Mouse (Mus musculus): Measurements from ENCODE around the gene Ssmem1. TPM values are rescaled to one million over a fixed set of nuclear protein-coding genes. Genes with fewer than 3 reads are reported as not detected.

The Ssmem1 gene
- polyA plus RNA-seq, 1 experiment from 2014 or later = 0.49 TPM

DNA sequence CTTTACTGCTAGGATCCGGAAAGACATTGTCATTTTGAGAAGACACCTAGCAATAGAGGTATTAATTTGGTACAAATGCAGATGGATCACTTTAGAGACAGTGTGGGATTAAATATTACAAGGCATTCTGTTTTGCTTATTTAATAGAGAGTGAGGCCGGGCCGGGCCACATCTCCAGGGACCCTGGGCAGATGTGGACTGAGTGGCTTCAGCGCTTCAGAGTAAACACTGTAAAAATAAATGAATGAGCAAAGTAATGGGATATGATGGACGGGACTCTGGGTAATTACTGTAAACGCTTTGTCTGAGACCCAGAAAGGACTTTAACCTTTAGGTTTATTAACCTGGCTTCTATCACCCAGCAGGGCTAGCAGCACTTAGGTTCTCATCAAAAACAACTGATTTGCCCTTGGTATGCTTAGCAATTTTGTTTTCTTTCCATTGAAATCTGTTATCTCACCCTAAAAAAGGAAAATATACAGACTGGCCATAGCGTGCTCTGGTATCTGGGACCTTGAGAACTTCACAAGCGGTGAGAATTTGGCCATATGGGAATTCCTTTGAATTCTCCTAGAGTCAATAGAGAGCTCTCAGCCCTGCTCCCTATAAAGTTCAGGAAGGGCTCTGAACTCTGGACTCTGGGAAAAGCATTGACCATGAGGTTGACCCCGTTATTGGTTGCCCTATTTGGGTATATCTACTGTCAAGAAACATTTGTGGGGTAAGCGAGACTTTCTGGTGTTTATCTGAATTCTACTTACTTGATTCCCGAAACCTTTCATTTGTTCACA lies 31.6 kb downstream of the Ssmem1 start, which contains the start of gene Cpa2:
Gene Cpa2 (plus strand): TSS at position 574 of the 791 bp plus-strand sequence.
- Histone ChIP-seq H3K9me3 (ENCODE audit: low read depth, low read length) (no peaks in the 10 kb centered on the region), H3K9ac (no peak within 1 kb of the TSS), H3K4me1 (ENCODE audit: insufficient read depth) (peaks cover 20% of the 10 kb centered on the region), H3K4me3 (ENCODE audit: low read depth, low read length) (no peak within 1 kb of the TSS), H3K36me3 (ENCODE audit: insufficient read depth) (no peaks in the 10 kb centered on the region), H3K4me2 (no peak within 1 kb of the TSS), H3K27ac (ENCODE audit: low read depth) (no peak within 1 kb of the TSS), H3K27me3 (ENCODE audit: insufficient read depth, low read length) (no peaks in the 10 kb centered on the region)
- TF ChIP-seq CTCF (IDR thresholded peaks at IDR 0.05; ENCODE audit: low read depth) = no peak
- DNase-seq (no peak), ATAC-seq (ENCODE audit: insufficient read depth) (no peak)
- WGBS = 51% methylated on average over 11 of the region's 11 CpGs

DNA sequence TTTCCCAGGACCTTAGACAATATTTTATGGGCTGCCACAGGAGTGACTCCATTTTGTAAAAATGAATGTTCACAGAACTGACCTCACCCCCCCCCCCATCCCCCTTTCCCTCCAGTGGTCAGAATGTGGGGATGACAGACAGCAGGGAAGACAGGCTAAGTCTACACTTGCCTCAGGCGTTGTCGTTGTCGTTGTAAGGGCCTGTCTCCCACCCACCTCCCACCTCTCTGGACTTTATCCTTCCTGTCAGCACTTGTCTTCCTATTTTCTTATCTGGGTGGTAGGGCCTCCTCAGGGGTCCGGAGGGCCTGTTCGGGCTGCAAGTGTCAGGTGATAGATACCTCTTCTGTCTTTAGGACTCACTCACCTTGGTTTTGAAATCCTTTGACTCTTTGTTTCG lies 32.6 kb downstream of the Ssmem1 start:
- WGBS = 49% methylated on average over 6 of the region's 6 CpGs
- no peaks in the 10 kb centered on the region for H3K27me3 ChIP-seq (ENCODE audit: insufficient read depth, low read length)
- peaks cover 26% of the 10 kb centered on the region for H3K4me1 ChIP-seq (ENCODE audit: insufficient read depth)
- no peak overlapping the region for H3K27ac ChIP-seq (ENCODE audit: low read depth)
- no peak for TF ChIP-seq CTCF (IDR thresholded peaks at IDR 0.05; ENCODE audit: low read depth)
- H3K9me3 ChIP-seq (ENCODE audit: low read depth, low read length) = no peaks in the 10 kb centered on the region
- DNase-seq = no peak
- H3K4me3 ChIP-seq (ENCODE audit: low read depth, low read length) = no peak overlapping the region
- no peaks in the 10 kb centered on the region for H3K36me3 ChIP-seq (ENCODE audit: insufficient read depth)
- no peak overlapping the region for H3K4me2 ChIP-seq
- no peak for ATAC-seq (ENCODE audit: insufficient read depth)
- H3K9ac ChIP-seq = no peak overlapping the region

DNA sequence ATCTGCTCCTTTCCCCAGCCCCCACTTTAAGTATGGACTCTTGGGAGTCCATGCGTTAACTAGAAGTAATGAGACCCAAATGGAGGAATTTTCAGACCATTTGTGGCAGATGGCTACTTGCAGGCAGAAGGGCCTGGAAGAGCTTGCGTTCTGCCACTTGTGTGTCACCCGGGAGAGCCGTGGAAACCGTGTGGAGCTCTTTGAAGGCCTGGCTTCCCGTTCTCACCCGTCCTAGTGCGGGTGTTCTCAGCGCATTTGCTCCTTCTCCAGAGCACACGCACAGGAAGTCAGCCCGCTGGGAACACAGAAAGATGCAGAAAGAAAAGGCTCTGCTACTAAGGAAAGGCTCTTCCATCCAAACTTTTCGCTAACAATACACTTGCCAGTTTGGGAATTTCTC lies 33.4 kb downstream of the Ssmem1 start:
- no peak overlapping the region for H3K9ac ChIP-seq
- H3K27me3 ChIP-seq (ENCODE audit: insufficient read depth, low read length) = no peaks in the 10 kb centered on the region
- DNase-seq (peak; percentile 40), ATAC-seq (ENCODE audit: insufficient read depth) (no peak)
- TF ChIP-seq CTCF (IDR thresholded peaks at IDR 0.05; ENCODE audit: low read depth) = no peak
- 34% methylated on average over 12 of the region's 12 CpGs for WGBS
- no peak overlapping the region for H3K4me2 ChIP-seq
- peak overlapping the region; percentile 48; the same call in 1 of the 2 replicates for H3K27ac ChIP-seq (ENCODE audit: low read depth)
- no peaks in the 10 kb centered on the region for H3K36me3 ChIP-seq (ENCODE audit: insufficient read depth)
- no peaks in the 10 kb centered on the region for H3K9me3 ChIP-seq (ENCODE audit: low read depth, low read length)
- no peak overlapping the region for H3K4me3 ChIP-seq (ENCODE audit: low read depth, low read length)
- peaks cover 24% of the 10 kb centered on the region for H3K4me1 ChIP-seq (ENCODE audit: insufficient read depth)

GRCm38 (mm10) chr6:30543851-30544250 lies 34.2 kb downstream of the Ssmem1 start:
- 30% methylated on average over 8 of the region's 8 CpGs for WGBS
- no peaks in the 10 kb centered on the region for H3K36me3 ChIP-seq (ENCODE audit: insufficient read depth)
- H3K4me3 ChIP-seq (ENCODE audit: low read depth, low read length) = no peak overlapping the region
- H3K27me3 ChIP-seq (ENCODE audit: insufficient read depth, low read length) = no peaks in the 10 kb centered on the region
- H3K4me2 ChIP-seq = 0 out of 2 replicates have a peak overlapping the region, but pooled peaks have one; percentile 6
- no peak overlapping the region for H3K9ac ChIP-seq
- TF ChIP-seq CTCF (IDR thresholded peaks at IDR 0.05; ENCODE audit: low read depth) = no peak
- no peak for DNase-seq
- ATAC-seq (ENCODE audit: insufficient read depth) = no peak
- peaks cover 26% of the 10 kb centered on the region for H3K4me1 ChIP-seq (ENCODE audit: insufficient read depth)
- no peaks in the 10 kb centered on the region for H3K9me3 ChIP-seq (ENCODE audit: low read depth, low read length)
- H3K27ac ChIP-seq (ENCODE audit: low read depth) = 0 out of 2 replicates have a peak overlapping the region, but pooled peaks have one; percentile 48

DNA sequence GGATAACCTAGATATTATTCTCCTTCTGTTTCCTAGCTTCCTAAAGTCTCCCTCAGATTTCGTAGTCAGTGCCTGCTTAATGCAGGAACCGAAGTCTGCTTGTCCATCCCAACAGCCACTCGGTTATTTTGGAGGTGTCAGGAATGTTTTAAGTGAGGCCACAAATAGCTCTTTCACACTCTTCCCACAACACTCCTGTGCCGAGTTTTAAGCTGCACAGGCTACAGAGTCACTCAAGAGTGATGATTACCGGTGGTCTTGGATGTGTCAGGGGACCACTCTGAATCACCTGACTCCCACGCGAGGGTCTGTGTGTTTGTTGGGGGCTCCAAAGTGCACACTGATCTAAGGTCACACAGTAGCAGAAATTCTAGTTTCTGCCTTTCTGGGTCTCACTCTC lies 36.0 kb downstream of the Ssmem1 start:
- DNase-seq (no peak), ATAC-seq (ENCODE audit: insufficient read depth) (no peak)
- Histone ChIP-seq H3K4me2 (no peak overlapping the region), H3K4me1 (ENCODE audit: insufficient read depth) (peaks cover 32% of the 10 kb centered on the region), H3K27ac (ENCODE audit: low read depth) (peak overlapping the region; percentile 63; the same call in 1 of the 2 replicates), H3K4me3 (ENCODE audit: low read depth, low read length) (no peak overlapping the region), H3K36me3 (ENCODE audit: insufficient read depth) (no peaks in the 10 kb centered on the region), H3K9ac (no peak overlapping the region), H3K27me3 (ENCODE audit: insufficient read depth, low read length) (no peaks in the 10 kb centered on the region), H3K9me3 (ENCODE audit: low read depth, low read length) (no peaks in the 10 kb centered on the region)
- 58% methylated on average over 7 of the region's 7 CpGs for WGBS
- TF ChIP-seq CTCF (IDR thresholded peaks at IDR 0.05; ENCODE audit: low read depth) = no peak

- DNase-seq = peak; percentile 76
- H3K9me3 ChIP-seq (ENCODE audit: low read depth, low read length) = no peaks in the 10 kb centered on the region
- TF ChIP-seq CTCF (IDR thresholded peaks at IDR 0.05; ENCODE audit: low read depth) = no peak
Measured at GRCm38 (mm10) chr6:30546571-30547273, 37.1 kb downstream of the Ssmem1 start.

GRCm38 (mm10) chr6:30547274-30547645 lies 37.6 kb downstream of the Ssmem1 start:
- Histone ChIP-seq H3K9me3 (ENCODE audit: low read depth, low read length) (no peaks in the 10 kb centered on the region), H3K27ac (ENCODE audit: low read depth) (peak overlapping the region; percentile 94), H3K9ac (peak overlapping the region; percentile 52), H3K4me1 (ENCODE audit: insufficient read depth) (peaks cover 33% of the 10 kb centered on the region), H3K27me3 (ENCODE audit: insufficient read depth, low read length) (no peaks in the 10 kb centered on the region), H3K36me3 (ENCODE audit: insufficient read depth) (no peaks in the 10 kb centered on the region), H3K4me3 (ENCODE audit: low read depth, low read length) (peak overlapping the region; percentile 21), H3K4me2 (peak overlapping the region; percentile 62)
- ATAC-seq (ENCODE audit: insufficient read depth) = peak; percentile 64
- WGBS = under 1% methylated on average over 15 of the region's 17 CpGs
- TF ChIP-seq CTCF (IDR thresholded peaks at IDR 0.05; ENCODE audit: low read depth) = no peak
- DNase-seq = peak; percentile 87

More at GRCm38 (mm10) chr6:30546571-30547273, 37.1 kb downstream of the Ssmem1 start:
- peaks cover 32% of the 10 kb centered on the region for H3K4me1 ChIP-seq (ENCODE audit: insufficient read depth)
- H3K4me2 ChIP-seq = peak overlapping the region; percentile 62
- ATAC-seq (ENCODE audit: insufficient read depth) = peak; percentile 54
- H3K27ac ChIP-seq (ENCODE audit: low read depth) = peak overlapping the region; percentile 94
- no peaks in the 10 kb centered on the region for H3K27me3 ChIP-seq (ENCODE audit: insufficient read depth, low read length)
- H3K9ac ChIP-seq = peak overlapping the region; percentile 52
- no peaks in the 10 kb centered on the region for H3K36me3 ChIP-seq (ENCODE audit: insufficient read depth)
- peak overlapping the region; percentile 21 for H3K4me3 ChIP-seq (ENCODE audit: low read depth, low read length)
- WGBS = 11% methylated on average over 17 of the region's 17 CpGs
